10 mouse cellular contexts compared by ENCODE assay signal in genomic region chr11:87966214-87966613, GRCm38 (mm10). TPM values are rescaled to one million over a fixed set of nuclear protein-coding genes. Genes with fewer than 3 reads are reported as not detected.
A peak's percentile ranks its signal among the peaks of the same experiment; 100 is the strongest.
DNase-seq lines count a peak whose midpoint lies in the region; ATAC-seq and TF ChIP-seq lines count a peak whose summit lies in the region.
"Had no signal": no experiment of that assay in that cellular context is flagged by ENCODE, and none has a peak within 500 bp of the region (broad histone marks: within the 10 kb centered on the region; RNA-seq: fewer than 3 reads in every experiment).

No protein-coding gene starts in this region.

- no peak for TF ChIP-seq CTCF in MEL (IDR thresholded peaks at IDR 0.05 in 2 of 3, conservative IDR thresholded peaks at IDR 0.05 in 1 of 3; ENCODE audit: control insufficient read depth in 1 of 3, insufficient read depth in 1 of 3, low read depth in 2 of 3, low read length in 3 of 3, poor library complexity in 1 of 3, severe bottlenecking in 1 of 3)
- TF ChIP-seq CTCF in left cerebral cortex, adult 2 months (IDR thresholded peaks at IDR 0.05): no peak

- intact Hi-C loops in left cerebral cortex, adult 2 months (cut with DNase I): loop anchor here (2.0 kb wide), 1 partner anchor 855 kb away; no protein-coding TSS in a partner anchor

- H3K36me3 ChIP-seq in MEL (ENCODE audit: control insufficient read depth in 1 of 2, insufficient read depth in 2 of 2, low read length in 2 of 2): peaks cover 0 to 2% of the 10 kb centered on the region in 2 experiments; a peak in 1 of 4 replicates
- no peaks in the 10 kb centered on the region for H3K36me3 ChIP-seq in embryonic facial prominence, embryonic 11.5 days (replicated peaks; ENCODE audit: control insufficient read depth, insufficient read depth, low read depth, low read length)
- H3K36me3 ChIP-seq in liver, embryonic 12.5 days: no peaks in the 10 kb centered on the region

- no peak for TF ChIP-seq POLR2A in MEL (IDR thresholded peaks at IDR 0.05; ENCODE audit: control insufficient read depth in 1 of 2, insufficient read depth in 1 of 2, low read depth in 1 of 2, low read length in 2 of 2, poor library complexity in 1 of 2)

- TF ChIP-seq RAD21 in MEL (IDR thresholded peaks at IDR 0.05; ENCODE audit: low read depth, low read length): no peak

- H3K27me3 ChIP-seq in MEL (ENCODE audit: control insufficient read depth in 1 of 2, insufficient read depth in 2 of 2, low read length in 2 of 2): no peaks in the 10 kb centered on the region
- H3K27me3 ChIP-seq in embryonic facial prominence, embryonic 11.5 days (ENCODE audit: control insufficient read depth, insufficient read depth, low read length): no peaks in the 10 kb centered on the region
- peaks cover 8% of the 10 kb centered on the region; the same call in 1 of the 2 replicates for H3K27me3 ChIP-seq in liver, embryonic 12.5 days (replicated peaks)

- no peak overlapping the region for H3K27ac ChIP-seq in MEL (ENCODE audit: control insufficient read depth, low read depth, low read length)
- no peak overlapping the region for H3K27ac ChIP-seq in embryonic facial prominence, embryonic 11.5 days (replicated peaks; ENCODE audit: low read depth, low read length)
- no peak overlapping the region for H3K27ac ChIP-seq in left cerebral cortex, adult 2 months
- H3K27ac ChIP-seq in liver, embryonic 12.5 days: no peak overlapping the region

- peak; percentile 10 to 15 for DNase-seq in lung, adult 18-20 months
- no peak for DNase-seq in lung, postnatal 14 days
- peak; percentile 23 for DNase-seq in MEL (ENCODE audit: low read depth, low spot score)
- peak; percentile 66 for DNase-seq in embryonic facial prominence, embryonic 11.5 days (ENCODE audit: low spot score)
- peak; percentile 32 for DNase-seq in natural killer cell, adult 2 months (ENCODE audit: low spot score in 2 of 2)
- no peak for DNase-seq in left cerebral cortex, adult 2 months (ENCODE audit: extremely low spot score in 1 of 2, low spot score in 2 of 2)
- DNase-seq: heart, adult 18-20 months; right cerebral cortex, postnatal 25 days had no signal

- no peak overlapping the region; the same call in 1 of the 2 replicates for H3K4me2 ChIP-seq in embryonic facial prominence, embryonic 11.5 days (ENCODE audit: low read depth, low read length)
- H3K4me2 ChIP-seq in liver, embryonic 12.5 days: no peak overlapping the region

- TF ChIP-seq EP300 in MEL (IDR thresholded peaks at IDR 0.05; ENCODE audit: low read depth in 1 of 2, low read length in 2 of 2): no peak

- H3K9ac ChIP-seq in MEL (ENCODE audit: control insufficient read depth, low read depth, low read length, poor library complexity, severe bottlenecking): no peak overlapping the region
- no peak overlapping the region for H3K9ac ChIP-seq in embryonic facial prominence, embryonic 11.5 days (replicated peaks; ENCODE audit: low read length)
- no peak overlapping the region for H3K9ac ChIP-seq in liver, embryonic 12.5 days

- 33% methylated on average over 10 of the region's 10 CpGs for WGBS in embryonic facial prominence, embryonic 11.5 days
- 36% methylated on average over 10 of the region's 10 CpGs for WGBS in liver, embryonic 12.5 days (ENCODE audit: insufficient replicate concordance)

- no peaks in the 10 kb centered on the region for H3K9me3 ChIP-seq in MEL (replicated peaks; ENCODE audit: insufficient read depth, low read length)
- H3K9me3 ChIP-seq in embryonic facial prominence, embryonic 11.5 days (replicated peaks; ENCODE audit: control insufficient read depth, low read length): no peaks in the 10 kb centered on the region
- no peaks in the 10 kb centered on the region for H3K9me3 ChIP-seq in liver, embryonic 12.5 days (replicated peaks)

- ATAC-seq in embryonic facial prominence, embryonic 11.5 days (replicated peaks; ENCODE audit: insufficient number of reproducible peaks, low FRiP score, low TSS enrichment, low read depth): peak; percentile 76
- ATAC-seq in liver, embryonic 12.5 days: no peak

- no peak overlapping the region for H3K4me3 ChIP-seq in MEL (ENCODE audit: control insufficient read depth in 1 of 2, insufficient read depth in 1 of 2, low read depth in 2 of 2, low read length in 2 of 2)
- no peak overlapping the region for H3K4me3 ChIP-seq in embryonic facial prominence, embryonic 11.5 days (ENCODE audit: low read depth, low read length)
- no peak overlapping the region for H3K4me3 ChIP-seq in left cerebral cortex, adult 2 months
- H3K4me3 ChIP-seq in liver, embryonic 12.5 days: no peak overlapping the region

- peaks cover 2 to 13% of the 10 kb centered on the region in 2 experiments; a peak in 3 of 4 replicates for H3K4me1 ChIP-seq in MEL (ENCODE audit: control insufficient read depth in 1 of 2, insufficient read depth in 2 of 2, low read length in 2 of 2)
- H3K4me1 ChIP-seq in embryonic facial prominence, embryonic 11.5 days (ENCODE audit: control insufficient read depth, insufficient read depth, low read length): no peaks in the 10 kb centered on the region
- H3K4me1 ChIP-seq in liver, embryonic 12.5 days: peaks cover 14% of the 10 kb centered on the region

- H3K79me2 ChIP-seq in MEL (ENCODE audit: control insufficient read depth, insufficient read depth, low read length, poor library complexity): no peaks in the 10 kb centered on the region

TF ChIP-seq in MEL, 35 proteins besides CTCF, POLR2A, EP300 and RAD21:
- no peak for TF ChIP-seq POLR2AphosphoS5 (IDR thresholded peaks at IDR 0.05; ENCODE audit: borderline replicate concordance, low read depth, low read length)
- no peak for TF ChIP-seq ZC3H11A (IDR thresholded peaks at IDR 0.05; ENCODE audit: low read depth, low read length)
- TF ChIP-seq MEF2A (IDR thresholded peaks at IDR 0.05; ENCODE audit: extremely low read depth, insufficient replicate concordance, low read depth, low read length, poor library complexity, severe bottlenecking): no peak
- TF ChIP-seq RCOR1 (IDR thresholded peaks at IDR 0.05; ENCODE audit: low read depth, low read length): no peak
- TF ChIP-seq MAZ (IDR thresholded peaks at IDR 0.05; ENCODE audit: low read depth, low read length): no peak
- no peak for TF ChIP-seq USF2 (IDR thresholded peaks at IDR 0.05; ENCODE audit: borderline replicate concordance in 1 of 2, insufficient read depth in 1 of 2, low read depth in 1 of 2, low read length in 2 of 2)
- TF ChIP-seq SIN3A (IDR thresholded peaks at IDR 0.05; ENCODE audit: low read length): no peak

RNA-seq across cellular contexts. Expression of gene Dynll2, which starts 21.1 kb away (rescaled TPM):
- total RNA-seq in MEL (2012; rRNA removed): 30.7 and 38.6 TPM in 2 replicates
- polyA plus RNA-seq in MEL (2012; ENCODE audit: insufficient read depth in 1 of 2, insufficient read length in 2 of 2, low read depth in 1 of 2, low replicate concordance in 2 of 2, missing spikeins in 1 of 2): 100 to 1,000 TPM in 1 of 2 experiments, 10 to 100 TPM in 1; 75.8 to 124 TPM
- 16.0 and 17.3 TPM in 2 replicates for polyA plus RNA-seq in embryonic facial prominence, embryonic 11.5 days (2014; fragmentation: Nextera tagmentation; extraction: Ambion mirVana)
- total RNA-seq in left cerebral cortex, adult 2 months (2021): 100 to 1,000 TPM; 578 to 608 TPM
- polyA plus RNA-seq in liver, embryonic 12.5 days (2016; fragmentation: Nextera tagmentation; extraction: Ambion mirVana): 14.3 and 15.5 TPM in 2 replicates

RNA-seq across cellular contexts. Expression of gene Olfr464, which starts 45.4 kb away (rescaled TPM):
- not detected in 2 replicates for total RNA-seq in MEL (2012; rRNA removed)
- not detected for polyA plus RNA-seq in MEL (2012; ENCODE audit: insufficient read depth in 1 of 2, insufficient read length in 2 of 2, low read depth in 1 of 2, low replicate concordance in 2 of 2, missing spikeins in 1 of 2)
- polyA plus RNA-seq in embryonic facial prominence, embryonic 11.5 days (2014; fragmentation: Nextera tagmentation; extraction: Ambion mirVana): not detected in 2 replicates
- total RNA-seq in left cerebral cortex, adult 2 months (2021): 1 to 10 TPM; 2.0 to 2.7 TPM
- not detected in 2 replicates for polyA plus RNA-seq in liver, embryonic 12.5 days (2016; fragmentation: Nextera tagmentation; extraction: Ambion mirVana)
- total RNA-seq: heart, adult 18-20 months had no signal
- polyA plus RNA-seq: liver, embryonic 16.5 days had no signal

Comparison
In these comparisons a context has a peak if more than half of its experiments do, and no peak if none do; other contexts are left out.
1. DNase-seq: peak in lung, adult 18-20 months (2 of 2), MEL (single experiment), embryonic facial prominence, embryonic 11.5 days (single experiment) and natural killer cell, adult 2 months (2 of 2); none in lung, postnatal 14 days (single experiment) and left cerebral cortex, adult 2 months (0 of 2).